Mouse (Mus musculus): ENCODE data around the gene Eno4.

Gene Eno4

GRCm38 (mm10) chr19:58911386-58911785 is 31.8 kb upstream of the Eno4 start:
- Histone ChIP-seq H3K27me3 (ENCODE audit: insufficient read depth, low read length) (0 out of 2 replicates have a peak, but pooled peaks cover 5% of the 10 kb centered on the region), H3K9me3 (ENCODE audit: low read length) (no peaks in the 10 kb centered on the region), H3K4me3 (replicated peaks; ENCODE audit: low read length) (peak overlapping the region; percentile 61), H3K4me1 (replicated peaks; ENCODE audit: low read depth, low read length) (peaks cover 39% of the 10 kb centered on the region), H3K36me3 (ENCODE audit: insufficient read depth, low read length) (no peaks in the 10 kb centered on the region)
- TF ChIP-seq CTCF (conservative IDR thresholded peaks at IDR 0.05; ENCODE audit: low read length) (peak; percentile 79), NANOG (IDR thresholded peaks at IDR 0.05; ENCODE audit: borderline replicate concordance, low read length) (no peak)

DNA sequence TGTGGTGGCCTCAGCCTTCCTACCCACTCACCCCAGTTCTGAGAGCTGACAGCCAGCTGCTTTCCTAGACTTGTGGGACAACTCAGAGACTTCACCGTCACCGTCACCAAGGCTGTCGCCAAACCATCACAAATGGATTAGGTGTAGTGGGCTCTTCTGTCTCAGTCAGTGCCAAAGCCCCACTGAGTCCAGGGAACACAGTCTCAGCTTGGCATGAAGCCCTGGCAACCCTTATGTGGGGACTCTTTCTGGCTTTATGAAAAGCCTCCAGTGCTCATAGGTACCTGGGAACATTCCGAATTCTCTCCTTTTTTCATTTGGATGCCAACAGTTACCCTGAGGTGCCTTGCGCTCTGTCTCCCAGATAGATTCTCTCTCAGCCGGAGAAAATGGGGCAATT is 29.9 kb upstream of the Eno4 start:
- H3K4me3 ChIP-seq (replicated peaks; ENCODE audit: low read length), result no peak overlapping the region
- H3K36me3 ChIP-seq (ENCODE audit: insufficient read depth, low read length), result no peaks in the 10 kb centered on the region
- H3K27me3 ChIP-seq (ENCODE audit: insufficient read depth, low read length), result peaks cover 10% of the 10 kb centered on the region; the same call in 1 of the 2 replicates
- TF ChIP-seq NANOG (IDR thresholded peaks at IDR 0.05; ENCODE audit: borderline replicate concordance, low read length), result no peak
- no peak for TF ChIP-seq POU5F1 (IDR thresholded peaks at IDR 0.05; ENCODE audit: borderline replicate concordance, low read length)
- TF ChIP-seq CTCF (conservative IDR thresholded peaks at IDR 0.05; ENCODE audit: low read length), result no peak
- no peaks in the 10 kb centered on the region for H3K9me3 ChIP-seq (ENCODE audit: low read length)
- peaks cover 40% of the 10 kb centered on the region for H3K4me1 ChIP-seq (replicated peaks; ENCODE audit: low read depth, low read length)

- H3K9me3 ChIP-seq (ENCODE audit: low read length), result peaks cover 5% of the 10 kb centered on the region; the same call in 1 of the 2 replicates
- peaks cover 26% of the 10 kb centered on the region for H3K4me1 ChIP-seq (replicated peaks; ENCODE audit: low read depth, low read length)
- H3K36me3 ChIP-seq (ENCODE audit: insufficient read depth, low read length), result no peaks in the 10 kb centered on the region
- peaks cover 9% of the 10 kb centered on the region; the same call in 1 of the 2 replicates for H3K27me3 ChIP-seq (ENCODE audit: insufficient read depth, low read length)
- no peak for TF ChIP-seq NANOG (IDR thresholded peaks at IDR 0.05; ENCODE audit: borderline replicate concordance, low read length)
- no peak for TF ChIP-seq CTCF (conservative IDR thresholded peaks at IDR 0.05; ENCODE audit: low read length)
- no peak for TF ChIP-seq POU5F1 (IDR thresholded peaks at IDR 0.05; ENCODE audit: borderline replicate concordance, low read length)
- no peak overlapping the region for H3K4me3 ChIP-seq (replicated peaks; ENCODE audit: low read length)
These were observed 24.6 kb upstream of the Eno4 start for GRCm38 (mm10) chr19:58918597-58918996.

GRCm38 (mm10) chr19:58919148-58919547 is 24.1 kb upstream of the Eno4 start:
- no peak overlapping the region for H3K4me3 ChIP-seq (replicated peaks; ENCODE audit: low read length)
- no peaks in the 10 kb centered on the region for H3K36me3 ChIP-seq (ENCODE audit: insufficient read depth, low read length)
- H3K27me3 ChIP-seq (ENCODE audit: insufficient read depth, low read length), result peaks cover 9% of the 10 kb centered on the region; the same call in 1 of the 2 replicates
- peaks cover 22% of the 10 kb centered on the region for H3K4me1 ChIP-seq (replicated peaks; ENCODE audit: low read depth, low read length)
- H3K9me3 ChIP-seq (ENCODE audit: low read length), result peaks cover 5% of the 10 kb centered on the region; the same call in 1 of the 2 replicates
- TF ChIP-seq POU5F1 (IDR thresholded peaks at IDR 0.05; ENCODE audit: borderline replicate concordance, low read length), result no peak
- no peak for TF ChIP-seq NANOG (IDR thresholded peaks at IDR 0.05; ENCODE audit: borderline replicate concordance, low read length)
- TF ChIP-seq CTCF (conservative IDR thresholded peaks at IDR 0.05; ENCODE audit: low read length), result no peak

- Histone ChIP-seq H3K9me3 (ENCODE audit: low read length) (no peaks in the 10 kb centered on the region), H3K4me1 (replicated peaks; ENCODE audit: low read depth, low read length) (peaks cover 44% of the 10 kb centered on the region), H3K27me3 (ENCODE audit: insufficient read depth, low read length) (no peaks in the 10 kb centered on the region), H3K4me3 (replicated peaks; ENCODE audit: low read length) (peak overlapping the region; percentile 32), H3K36me3 (ENCODE audit: insufficient read depth, low read length) (no peaks in the 10 kb centered on the region; the same call in 1 of the 2 replicates)
- TF ChIP-seq CTCF (conservative IDR thresholded peaks at IDR 0.05; ENCODE audit: low read length) (no peak), NANOG (IDR thresholded peaks at IDR 0.05; ENCODE audit: borderline replicate concordance, low read length) (no peak), POU5F1 (IDR thresholded peaks at IDR 0.05; ENCODE audit: borderline replicate concordance, low read length) (no peak)
These were observed 12.0 kb upstream of the Eno4 start for GRCm38 (mm10) chr19:58931081-58931800.

GRCm38 (mm10) chr19:58933062-58933461 is 10.2 kb upstream of the Eno4 start:
- H3K4me3 ChIP-seq (replicated peaks; ENCODE audit: low read length), result 0 out of 2 replicates have a peak overlapping the region, but pooled peaks have one; percentile 10
- no peaks in the 10 kb centered on the region; the same call in 1 of the 2 replicates for H3K36me3 ChIP-seq (ENCODE audit: insufficient read depth, low read length)
- peaks cover 50% of the 10 kb centered on the region for H3K4me1 ChIP-seq (replicated peaks; ENCODE audit: low read depth, low read length)
- TF ChIP-seq NANOG (IDR thresholded peaks at IDR 0.05; ENCODE audit: borderline replicate concordance, low read length), result no peak
- TF ChIP-seq CTCF (conservative IDR thresholded peaks at IDR 0.05; ENCODE audit: low read length), result no peak
- no peak for TF ChIP-seq POU5F1 (IDR thresholded peaks at IDR 0.05; ENCODE audit: borderline replicate concordance, low read length)
- no peaks in the 10 kb centered on the region for H3K9me3 ChIP-seq (ENCODE audit: low read length)
- H3K27me3 ChIP-seq (ENCODE audit: insufficient read depth, low read length), result no peaks in the 10 kb centered on the region

GRCm38 (mm10) chr19:58945959-58946358 is 2.7 kb downstream of the Eno4 start:
- Histone ChIP-seq H3K4me3 (replicated peaks; ENCODE audit: low read length) (no peak overlapping the region), H3K4me1 (replicated peaks; ENCODE audit: low read depth, low read length) (peaks cover 24% of the 10 kb centered on the region), H3K27me3 (ENCODE audit: insufficient read depth, low read length) (peaks cover 24% of the 10 kb centered on the region), H3K36me3 (ENCODE audit: insufficient read depth, low read length) (no peaks in the 10 kb centered on the region), H3K9me3 (ENCODE audit: low read length) (no peaks in the 10 kb centered on the region)
- TF ChIP-seq POU5F1 (IDR thresholded peaks at IDR 0.05; ENCODE audit: borderline replicate concordance, low read length) (no peak), NANOG (IDR thresholded peaks at IDR 0.05; ENCODE audit: borderline replicate concordance, low read length) (no peak), CTCF (conservative IDR thresholded peaks at IDR 0.05; ENCODE audit: low read length) (no peak)

- peaks cover 49% of the 10 kb centered on the region for H3K27me3 ChIP-seq (ENCODE audit: insufficient read depth, low read length)
- H3K36me3 ChIP-seq (ENCODE audit: insufficient read depth, low read length), result no peaks in the 10 kb centered on the region
- no peak for TF ChIP-seq POU5F1 (IDR thresholded peaks at IDR 0.05; ENCODE audit: borderline replicate concordance, low read length)
- no peak for TF ChIP-seq CTCF (conservative IDR thresholded peaks at IDR 0.05; ENCODE audit: low read length)
- no peak for TF ChIP-seq NANOG (IDR thresholded peaks at IDR 0.05; ENCODE audit: borderline replicate concordance, low read length)
- peaks cover 24% of the 10 kb centered on the region for H3K4me1 ChIP-seq (replicated peaks; ENCODE audit: low read depth, low read length)
- no peak overlapping the region for H3K4me3 ChIP-seq (replicated peaks; ENCODE audit: low read length)
- H3K9me3 ChIP-seq (ENCODE audit: low read length), result no peaks in the 10 kb centered on the region
These were observed 8.3 kb downstream of the Eno4 start for GRCm38 (mm10) chr19:58951521-58951920.
